Mouse (Mus musculus) kidney, postnatal 0 days (tissue): ENCODE measurements around the gene Gm12248. TPM values are rescaled to one million over a fixed set of nuclear protein-coding genes. Genes with fewer than 3 reads are reported as not detected.

ENCODE experiments used
- ATAC-seq: fragments of 200-750 bp; cut with Nextera tagmentation; replicated peaks from 2 replicates; pipeline ENCODE4 v1.8.0; 2017; ENCODE audit warnings: low read depth, moderate number of reproducible peaks, moderate TSS enrichment, moderate library complexity; ENCODE audit not compliant: low FRiP score
- DNase-seq: peaks from one replicate; pipeline ENCODE4 v3.0.0-alpha.2; 2016; ENCODE audit warnings: low spot score
- H3K27ac ChIP-seq: fragments of 300-500 bp; sonication (generic); 2 replicates; pipeline ENCODE4 v1.5.1; 2014; ENCODE audit warnings: mild to moderate bottlenecking
- H3K27me3 ChIP-seq: fragments of 300-500 bp; sonication (generic); 2 replicates; pipeline ENCODE4 v1.6.1; 2014; ENCODE audit warnings: low read length, mixed read lengths; ENCODE audit not compliant: insufficient read depth
- H3K36me3 ChIP-seq: fragments of 300-500 bp; sonication (generic); 2 replicates; pipeline ENCODE4 v1.6.1; 2014; ENCODE audit warnings: low read length, mixed read lengths; ENCODE audit not compliant: insufficient read depth
- H3K4me1 ChIP-seq: fragments of 300-500 bp; sonication (generic); replicated peaks from 2 replicates; pipeline ENCODE4 v1.6.1; 2014; ENCODE audit warnings: antibody characterized with exemption, low read length, mixed read lengths; ENCODE audit not compliant: insufficient read depth
- H3K4me2 ChIP-seq: fragments of 300-500 bp; sonication (generic); 2 replicates; pipeline ENCODE4 v1.6.1; 2014; ENCODE audit warnings: mild to moderate bottlenecking, low read length, moderate library complexity, mixed read lengths
- H3K4me3 ChIP-seq: fragments of 300-500 bp; sonication (generic); replicated peaks from 2 replicates; pipeline ENCODE4 v1.5.1; 2014; ENCODE audit warnings: low read depth, low read length
- H3K9ac ChIP-seq: fragments of 300-500 bp; sonication (generic); 2 replicates; pipeline ENCODE4 v1.6.1; 2014; ENCODE audit warnings: low read depth, low read length
- H3K9me3 ChIP-seq: fragments of 300-500 bp; sonication (generic); replicated peaks from 2 replicates; pipeline ENCODE4 v1.6.1; 2016; ENCODE audit warnings: low read length, inconsistent platforms, mixed read lengths
- CTCF ChIP-seq: IDR thresholded peaks from 2 replicates; pipeline ENCODE4 v1.5.1; 2016; ENCODE audit warnings: antibody characterized with exemption, low read depth, mild to moderate bottlenecking, moderate library complexity
- WGBS: fragments of 180-500 bp; shearing (Covaris S2); extraction: QIAGEN DNeasy Blood & Tissue Kit; methylation state at CpG from one replicate; pipeline ENCODE4 v1.1.7; 2014; 5-methylcytosine and 5-hydroxymethylcytosine counted together
- polyA plus RNA-seq: library from polyadenylated mRNA; unstranded; fragments of >200 nt; fragmentation: Nextera tagmentation; extraction: Ambion mirVana; gene quantifications from 2 replicates; pipeline ENCODE4 v1.2.1, GENCODE M21; 2015

The Gm12248 gene
- polyA plus RNA-seq, 1 experiment from 2014 or later, result not detected

DNA sequence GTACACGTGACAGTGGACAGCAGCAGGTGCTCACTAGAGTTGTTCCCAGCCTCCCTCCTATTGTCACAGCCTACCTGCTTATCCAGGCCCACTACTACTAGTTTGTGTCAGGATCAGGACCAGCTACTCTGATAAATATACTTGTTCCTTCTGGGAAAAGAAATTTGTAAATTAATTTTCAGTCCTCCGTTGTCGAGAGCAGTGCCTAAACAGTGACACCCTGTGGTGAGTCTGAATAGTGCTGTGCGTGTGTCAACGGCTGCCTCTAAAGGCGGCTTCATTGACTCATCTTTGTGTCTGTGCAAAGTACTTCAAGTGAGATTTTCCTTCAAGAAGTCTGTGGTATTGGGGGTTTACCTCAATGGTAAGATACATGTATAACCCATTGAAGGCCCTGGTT is 35.5 kb downstream of the Gm12248 start:
- peak; percentile 72 for DNase-seq
- TF ChIP-seq CTCF, result peak; percentile 82
- no peak overlapping the region for H3K4me3 ChIP-seq
- peaks cover 50% of the 10 kb centered on the region for H3K36me3 ChIP-seq
- no peak for ATAC-seq
- H3K9me3 ChIP-seq, result no peaks in the 10 kb centered on the region
- no peaks in the 10 kb centered on the region for H3K4me1 ChIP-seq
- H3K9ac ChIP-seq, result no peak overlapping the region
- H3K27ac ChIP-seq, result no peak overlapping the region
- WGBS, result 45% methylated on average over 6 of the region's 6 CpGs
- H3K27me3 ChIP-seq, result no peaks in the 10 kb centered on the region
- H3K4me2 ChIP-seq, result no peak overlapping the region

DNA sequence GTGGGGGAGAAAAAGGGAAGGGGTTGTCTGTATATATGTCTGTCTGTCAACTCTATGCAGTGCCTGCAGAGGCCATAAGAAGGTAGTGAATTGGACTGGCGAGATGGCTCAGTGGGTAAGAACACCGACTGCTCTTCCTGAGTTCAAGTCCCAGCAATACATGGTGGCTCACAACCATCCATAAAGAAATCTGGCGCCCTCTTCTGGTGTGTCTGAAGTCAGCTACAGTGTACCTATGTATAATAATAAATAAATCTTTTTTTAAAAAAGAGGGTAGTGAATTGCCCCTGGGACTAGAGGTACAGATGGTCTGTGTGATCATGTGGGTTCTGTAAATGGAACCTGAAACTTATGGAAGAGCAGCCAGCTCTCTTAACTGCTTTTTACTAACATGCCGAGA is 46.5 kb downstream of the Gm12248 start:
- H3K27me3 ChIP-seq, result no peaks in the 10 kb centered on the region
- no peak overlapping the region for H3K4me2 ChIP-seq
- peaks cover 66% of the 10 kb centered on the region for H3K36me3 ChIP-seq
- no peak overlapping the region for H3K4me3 ChIP-seq
- DNase-seq, result no peak
- WGBS, result 78% methylated on average over 4 of the region's 4 CpGs
- no peak for ATAC-seq
- H3K9ac ChIP-seq, result no peak overlapping the region
- no peaks in the 10 kb centered on the region for H3K9me3 ChIP-seq
- no peak overlapping the region for H3K27ac ChIP-seq
- TF ChIP-seq CTCF, result peak; percentile 41
- H3K4me1 ChIP-seq, result no peaks in the 10 kb centered on the region

DNA sequence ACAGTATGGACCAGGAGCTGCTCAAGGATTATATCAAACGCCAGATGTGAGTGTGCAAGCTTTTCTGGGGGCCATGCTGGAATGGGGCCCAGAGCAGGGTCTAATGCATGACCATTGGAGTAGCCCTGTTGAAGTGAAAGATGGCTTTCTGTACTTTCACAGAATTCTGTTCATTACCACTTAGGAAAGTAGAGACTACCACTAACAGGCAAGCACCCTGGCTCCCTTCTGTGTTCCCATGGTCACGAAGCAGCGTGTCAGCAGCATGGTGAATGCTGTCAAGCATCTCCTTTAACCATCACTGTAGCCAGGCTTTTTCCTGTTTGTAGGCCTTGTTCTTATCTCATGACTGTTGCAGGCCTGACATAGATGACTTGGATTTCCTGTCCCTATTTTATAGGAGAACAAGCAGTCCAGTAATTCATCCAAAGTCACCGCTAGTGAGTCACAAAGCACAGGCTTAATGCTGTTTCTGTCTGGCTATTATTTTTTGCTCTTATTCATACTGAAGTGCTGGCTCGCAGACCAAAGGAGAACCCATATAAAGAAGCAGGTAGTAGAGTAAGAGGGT is 50.0 kb downstream of the Gm12248 start:
- ATAC-seq (no peak), DNase-seq (no peak)
- Histone ChIP-seq H3K9ac (no peak overlapping the region), H3K9me3 (no peaks in the 10 kb centered on the region), H3K4me2 (no peak overlapping the region), H3K27me3 (no peaks in the 10 kb centered on the region), H3K36me3 (peaks cover 42% of the 10 kb centered on the region), H3K27ac (no peak overlapping the region), H3K4me3 (no peak overlapping the region), H3K4me1 (no peaks in the 10 kb centered on the region)
- 78% methylated on average over 5 of the region's 5 CpGs for WGBS
- no peak for TF ChIP-seq CTCF

DNA sequence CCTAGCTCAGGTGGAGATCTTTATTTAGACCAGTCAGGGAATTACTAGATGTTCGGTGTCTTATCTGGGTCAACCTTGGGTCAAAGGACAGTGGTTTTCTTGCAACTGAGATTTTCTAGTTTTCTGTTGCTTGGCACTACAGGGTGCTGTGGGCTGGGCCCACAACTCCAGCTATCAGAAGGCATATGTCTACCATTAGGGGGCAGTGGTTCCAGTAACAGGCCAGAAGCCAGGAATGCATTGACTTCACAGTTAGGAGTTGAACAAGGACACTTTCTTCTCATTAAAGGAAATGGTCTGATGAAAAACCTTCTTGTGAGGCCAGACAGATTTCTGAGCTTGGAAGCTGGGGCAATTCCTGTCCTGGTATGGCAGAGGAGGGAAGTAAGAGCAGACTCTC is 53.9 kb downstream of the Gm12248 start:
- ATAC-seq (no peak), DNase-seq (peak; percentile 56)
- Histone ChIP-seq H3K9ac (no peak overlapping the region), H3K4me3 (no peak overlapping the region), H3K4me1 (0 out of 2 replicates have a peak, but pooled peaks cover 7% of the 10 kb centered on the region), H3K4me2 (no peak overlapping the region), H3K27ac (no peak overlapping the region), H3K36me3 (peaks cover 19% of the 10 kb centered on the region), H3K27me3 (no peaks in the 10 kb centered on the region), H3K9me3 (no peaks in the 10 kb centered on the region)
- WGBS, result 78% methylated on average over 1 of the region's 1 CpGs
- peak; percentile 66 for TF ChIP-seq CTCF

DNA sequence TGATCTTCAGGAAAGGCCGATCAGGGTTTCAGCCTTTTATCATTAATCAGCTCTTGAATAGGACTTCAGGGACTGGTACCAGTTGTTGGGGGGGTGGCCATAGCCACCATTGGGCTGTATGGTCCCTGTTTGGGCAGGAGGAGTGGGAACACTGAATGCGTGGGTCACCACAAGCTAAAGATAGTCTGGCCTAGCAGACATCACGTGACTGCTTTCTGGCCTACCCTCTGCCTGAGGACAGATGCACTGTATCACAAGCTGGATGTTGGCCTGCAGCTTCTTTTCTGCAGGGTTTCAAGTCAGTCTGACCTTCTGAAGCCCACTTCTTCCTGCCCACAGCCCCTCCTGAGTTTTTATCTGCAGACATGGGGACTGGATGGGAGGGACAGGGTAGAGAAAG is 59.3 kb downstream of the Gm12248 start:
- TF ChIP-seq CTCF, result no peak
- Histone ChIP-seq H3K4me1 (peaks cover 22% of the 10 kb centered on the region), H3K4me2 (no peak overlapping the region), H3K9me3 (no peaks in the 10 kb centered on the region), H3K9ac (no peak overlapping the region), H3K36me3 (no peaks in the 10 kb centered on the region), H3K27ac (0 out of 2 replicates have a peak overlapping the region, but pooled peaks have one; percentile 8), H3K27me3 (no peaks in the 10 kb centered on the region), H3K4me3 (no peak overlapping the region)
- no peak for DNase-seq
- no peak for ATAC-seq
- 71% methylated on average over 3 of the region's 3 CpGs for WGBS

DNA sequence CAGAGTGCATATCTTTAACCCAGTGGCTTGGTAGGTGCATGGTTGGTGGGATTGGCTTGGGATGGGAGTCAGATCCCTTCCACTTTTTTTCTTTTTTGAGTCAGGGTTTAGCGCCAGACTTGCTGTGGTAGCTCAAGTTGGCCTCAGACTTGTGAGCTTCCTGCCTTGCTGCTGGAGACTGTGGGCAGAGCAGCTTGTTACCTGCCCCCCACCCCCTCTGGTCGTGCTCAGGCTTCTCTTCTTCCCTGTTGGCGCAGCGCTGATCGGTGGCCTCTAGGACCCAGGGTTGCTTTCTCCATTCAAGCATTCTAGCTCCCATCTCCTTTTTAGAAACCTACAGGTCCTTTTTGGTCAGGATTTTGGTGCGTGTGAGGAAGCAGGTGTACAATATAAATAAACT is 61.8 kb downstream of the Gm12248 start:
- ATAC-seq, result no peak
- no peak overlapping the region for H3K9ac ChIP-seq
- H3K4me3 ChIP-seq, result no peak overlapping the region
- H3K36me3 ChIP-seq, result no peaks in the 10 kb centered on the region
- no peak for DNase-seq
- no peaks in the 10 kb centered on the region for H3K9me3 ChIP-seq
- H3K27ac ChIP-seq, result no peak overlapping the region
- 70% methylated on average over 6 of the region's 6 CpGs for WGBS
- H3K4me1 ChIP-seq, result peaks cover 19% of the 10 kb centered on the region
- no peak for TF ChIP-seq CTCF
- no peak overlapping the region for H3K4me2 ChIP-seq
- no peaks in the 10 kb centered on the region for H3K27me3 ChIP-seq

DNA sequence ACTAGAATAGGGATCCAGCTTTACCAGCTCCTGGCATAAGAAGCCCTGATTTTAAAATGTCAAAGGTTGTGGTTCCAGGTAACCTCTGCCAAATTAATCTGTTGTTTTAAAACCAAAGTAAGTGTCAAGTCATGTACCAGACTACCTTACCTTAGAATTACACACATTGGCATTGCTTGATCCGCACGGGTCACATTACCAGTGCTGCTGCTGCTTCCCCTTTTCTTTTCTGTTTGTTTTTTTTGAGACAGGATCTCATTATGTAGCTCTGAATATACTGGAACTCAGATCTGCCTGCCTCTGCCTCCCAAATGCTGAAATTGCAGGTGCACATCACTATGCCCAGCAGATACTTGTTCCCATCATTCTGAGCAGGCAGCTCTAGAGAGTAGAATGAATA is 63.1 kb downstream of the Gm12248 start:
- Histone ChIP-seq H3K27me3 (no peaks in the 10 kb centered on the region), H3K9ac (no peak overlapping the region), H3K27ac (no peak overlapping the region), H3K4me3 (no peak overlapping the region), H3K9me3 (no peaks in the 10 kb centered on the region), H3K36me3 (no peaks in the 10 kb centered on the region), H3K4me2 (no peak overlapping the region), H3K4me1 (peaks cover 18% of the 10 kb centered on the region)
- ATAC-seq (no peak), DNase-seq (no peak)
- WGBS, result 57% methylated on average over 2 of the region's 2 CpGs
- TF ChIP-seq CTCF, result no peak
